Mouse (Mus musculus): ENCODE measurements around the gene Thoc3.
"Not testable (repeated sequence)": the region's sequence is repeated elsewhere in the genome, so short reads cannot be mapped to it uniquely, and the experiment has no call there.

Thoc3 gene

GRCm38 (mm10) chr13:54468098-54469011 lies at the start of gene Thoc3:
TSS of gene Thoc3 (minus strand) at chr13:54468849.
- DNase-seq (ENCODE audit: low read depth in 1 of 2, low spot score in 2 of 2) = peak; percentile 63 to 81

GRCm38 (mm10) chr13:54505920-54506319 lies 37.3 kb upstream of the Thoc3 start:
- DNase-seq (ENCODE audit: low read depth in 1 of 2, low spot score in 2 of 2) = no peak

- DNase-seq (ENCODE audit: low read depth in 1 of 2, low spot score in 2 of 2) = no peak
Observed at GRCm38 (mm10) chr13:54504611-54505260, 36.1 kb upstream of the Thoc3 start.

- peak; percentile 6 to 43 for DNase-seq (ENCODE audit: low read depth in 1 of 2, low spot score in 2 of 2)
Observed at GRCm38 (mm10) chr13:54503604-54504521, 35.2 kb upstream of the Thoc3 start, which contains the start of gene Simc1. TSS of gene Simc1 (plus strand) at chr13:54503779.

- DNase-seq (ENCODE audit: low read depth in 1 of 2, low spot score in 2 of 2) = no peak
Observed at GRCm38 (mm10) chr13:54503278-54503603, 34.6 kb upstream of the Thoc3 start.

- DNase-seq (ENCODE audit: low read depth in 1 of 2, low spot score in 2 of 2) = no peak
Observed at GRCm38 (mm10) chr13:54501957-54502690, 33.5 kb upstream of the Thoc3 start.

- DNase-seq (ENCODE audit: low read depth in 1 of 2, low spot score in 2 of 2) = no peak
Observed at GRCm38 (mm10) chr13:54501352-54501751, 32.7 kb upstream of the Thoc3 start.

GRCm38 (mm10) chr13:54499551-54499950 lies 30.9 kb upstream of the Thoc3 start:
- DNase-seq (ENCODE audit: low read depth in 1 of 2, low spot score in 2 of 2) = not testable (repeated sequence)

GRCm38 (mm10) chr13:54491381-54491780 lies 22.7 kb upstream of the Thoc3 start:
- DNase-seq (ENCODE audit: low read depth in 1 of 2, low spot score in 2 of 2) = no peak

GRCm38 (mm10) chr13:54490411-54490810 lies 21.8 kb upstream of the Thoc3 start:
- DNase-seq (ENCODE audit: low read depth in 1 of 2, low spot score in 2 of 2) = no peak

- no peak for DNase-seq (ENCODE audit: low read depth in 1 of 2, low spot score in 2 of 2)
Observed at GRCm38 (mm10) chr13:54481498-54481897, 12.8 kb upstream of the Thoc3 start.

GRCm38 (mm10) chr13:54479286-54479685 lies 10.6 kb upstream of the Thoc3 start:
- no peak for DNase-seq (ENCODE audit: low read depth in 1 of 2, low spot score in 2 of 2)

- DNase-seq (ENCODE audit: low read depth in 1 of 2, low spot score in 2 of 2) = peak; percentile 40 to 49
Observed at GRCm38 (mm10) chr13:54475702-54476101, 7.1 kb upstream of the Thoc3 start.

- no peak for DNase-seq (ENCODE audit: low read depth in 1 of 2, low spot score in 2 of 2)
Observed at GRCm38 (mm10) chr13:54474996-54475395, 6.3 kb upstream of the Thoc3 start.

GRCm38 (mm10) chr13:54471967-54472366 lies 3.3 kb upstream of the Thoc3 start:
- no peak for DNase-seq (ENCODE audit: low read depth in 1 of 2, low spot score in 2 of 2)

- DNase-seq (ENCODE audit: low read depth in 1 of 2, low spot score in 2 of 2) = no peak
Observed at GRCm38 (mm10) chr13:54469012-54469354, 334 bp upstream of the Thoc3 start.

GRCm38 (mm10) chr13:54459282-54459681 lies 9.4 kb downstream of the Thoc3 start:
- no peak for DNase-seq (ENCODE audit: low read depth in 1 of 2, low spot score in 2 of 2)

- no peak for DNase-seq (ENCODE audit: low read depth in 1 of 2, low spot score in 2 of 2)
Observed at GRCm38 (mm10) chr13:54457062-54457461, 11.6 kb downstream of the Thoc3 start.

GRCm38 (mm10) chr13:54447496-54448224 lies 21.0 kb downstream of the Thoc3 start:
- no peak for DNase-seq (ENCODE audit: low read depth in 1 of 2, low spot score in 2 of 2)

All from monocyte, adult 2 months (primary cell).